Mouse (Mus musculus): Measurements from ENCODE around the gene Ppp1r14b.
A peak's percentile ranks its signal among the peaks of the same experiment; 100 is the strongest.

Ppp1r14b gene

DNA sequence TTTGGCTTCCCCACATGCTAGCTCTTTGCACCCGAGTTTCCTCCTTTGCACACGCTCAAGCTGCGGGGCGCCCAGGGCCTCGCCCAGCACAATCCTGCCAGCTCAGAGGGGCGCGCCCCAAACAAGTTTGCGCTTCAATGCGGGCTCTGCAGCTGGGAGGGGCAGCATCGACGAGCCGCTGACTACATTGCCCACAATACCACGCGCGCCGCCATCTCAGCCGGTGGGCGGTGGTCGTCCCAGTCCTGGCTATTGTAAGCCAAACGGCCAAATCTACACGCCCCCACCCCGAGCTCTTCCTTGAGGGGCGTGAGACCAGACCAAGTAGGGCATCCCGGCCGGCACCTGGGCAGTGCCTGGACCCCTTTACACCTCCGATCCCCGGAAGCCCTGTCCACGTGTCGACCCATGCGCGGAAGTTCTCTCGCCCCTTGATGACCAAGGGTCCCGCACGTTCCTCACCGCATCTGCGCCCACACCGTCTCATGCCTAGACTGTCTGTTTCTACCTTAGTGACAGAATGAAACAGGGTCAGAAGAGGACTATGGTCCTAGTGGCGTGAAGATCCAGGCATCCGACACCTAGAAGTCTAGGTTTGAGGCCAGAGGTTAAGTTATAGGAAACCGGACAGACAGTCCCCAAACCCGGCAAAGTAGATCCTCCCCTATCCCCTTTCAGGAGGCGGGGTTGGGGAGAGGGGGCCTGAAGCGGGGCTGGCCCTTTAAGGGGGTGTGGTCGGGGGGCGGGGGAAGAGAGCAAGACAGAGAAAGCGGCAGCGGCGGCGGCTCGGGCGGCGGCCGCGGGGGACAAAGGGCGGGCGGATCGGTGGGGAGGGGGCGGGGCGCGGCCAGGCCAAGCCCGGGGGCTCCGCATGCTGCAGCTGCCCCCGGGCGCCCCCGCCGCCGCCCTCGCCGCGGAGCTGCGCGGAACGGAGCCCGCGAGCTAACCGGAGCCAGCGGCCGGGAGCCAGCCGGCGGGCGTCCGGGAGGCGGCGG is at the start of gene Ppp1r14b:
Gene Ppp1r14b, plus strand, starts transcription at position 758 of the 995 bp plus-strand sequence.
- peak; percentile 74 for DNase-seq (ENCODE audit: extremely low read depth, low read depth)

DNA sequence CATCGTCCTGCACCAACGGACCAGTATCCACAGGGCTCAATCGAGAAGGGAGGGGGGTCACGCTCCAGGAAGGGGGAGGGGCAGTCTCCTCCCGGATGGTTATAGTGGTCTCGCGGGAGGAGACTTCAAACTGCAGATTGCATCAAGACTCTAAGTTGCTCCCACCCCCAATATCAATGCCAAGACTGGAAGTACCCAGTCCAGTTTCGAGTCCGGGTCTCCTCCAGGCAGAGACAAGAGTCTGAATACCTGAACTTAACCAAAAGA is 49.5 kb upstream of the Ppp1r14b start, which contains the start of gene Catsperz:
Gene Catsperz, minus strand, starts transcription at position 74 of the 267 bp plus-strand sequence.
- no peak for DNase-seq (ENCODE audit: extremely low read depth, low read depth)

DNA sequence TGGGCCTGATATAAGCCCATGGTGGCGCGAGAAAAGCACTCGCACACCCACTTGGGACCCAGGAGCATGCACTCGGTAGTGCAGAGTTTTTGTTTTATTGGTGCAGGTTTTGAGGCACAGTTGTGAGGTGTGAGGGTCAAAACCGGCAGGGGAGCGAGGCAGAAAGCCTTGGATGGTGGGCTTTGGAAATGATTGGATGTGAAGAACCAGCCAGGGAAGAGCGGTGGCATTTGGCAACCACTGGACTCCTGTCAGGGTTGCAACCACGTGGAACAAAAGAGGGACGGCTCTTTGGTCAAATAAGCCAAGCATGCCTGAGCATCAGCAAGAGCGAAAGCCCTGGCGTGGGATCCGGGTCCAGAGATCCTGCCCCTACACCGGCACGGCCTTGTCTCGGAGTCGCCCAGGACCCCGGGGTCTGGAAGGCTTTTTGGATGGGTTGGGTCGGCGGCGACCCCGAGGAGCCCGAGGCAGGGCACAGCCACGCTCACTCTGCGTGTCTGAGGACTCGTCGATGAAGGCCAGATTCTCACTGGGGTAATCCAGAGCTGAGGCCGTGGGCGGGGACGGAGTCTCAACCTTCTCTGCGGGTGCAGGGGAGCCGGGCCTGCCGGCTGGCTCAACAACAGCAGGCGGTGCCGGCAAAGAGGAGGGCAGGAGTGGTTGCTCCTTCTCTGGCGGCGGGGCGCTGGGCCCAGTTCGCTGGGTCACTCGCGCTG is 49.0 kb upstream of the Ppp1r14b start:
- DNase-seq (ENCODE audit: extremely low read depth, low read depth), result no peak

DNA sequence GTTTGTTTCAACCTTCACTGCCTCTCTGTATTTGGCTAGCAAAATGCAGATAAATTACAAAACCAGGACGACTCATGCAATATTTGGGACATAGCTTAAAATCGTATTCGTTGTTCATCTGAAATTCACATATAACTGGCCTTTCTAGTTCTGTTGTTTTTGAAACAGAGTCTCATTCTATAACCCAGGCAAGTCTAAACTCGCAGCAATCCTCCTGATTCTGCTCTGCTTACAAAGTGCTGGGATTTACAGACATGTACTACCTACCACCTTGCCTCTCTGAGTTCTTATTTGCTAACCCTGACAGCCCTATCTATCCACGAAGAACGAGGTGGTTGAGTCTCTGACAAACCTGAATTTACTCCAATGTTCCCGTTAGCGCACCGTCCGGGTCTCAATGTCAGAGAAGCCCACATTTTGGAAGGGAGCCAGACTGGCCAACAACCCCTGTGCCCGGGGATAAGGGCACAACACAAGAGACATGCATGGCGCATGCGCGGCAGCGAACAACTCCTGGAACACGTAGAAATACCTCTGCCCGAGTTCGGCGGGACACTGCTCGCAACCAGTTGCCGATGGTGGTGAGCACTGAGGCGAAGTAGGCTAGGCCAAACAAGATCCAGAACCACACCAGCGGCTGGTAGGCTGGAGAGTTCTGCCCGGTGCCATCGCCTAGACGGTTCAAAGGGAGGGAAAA is 48.1 kb upstream of the Ppp1r14b start:
- no peak for DNase-seq (ENCODE audit: extremely low read depth, low read depth)

DNA sequence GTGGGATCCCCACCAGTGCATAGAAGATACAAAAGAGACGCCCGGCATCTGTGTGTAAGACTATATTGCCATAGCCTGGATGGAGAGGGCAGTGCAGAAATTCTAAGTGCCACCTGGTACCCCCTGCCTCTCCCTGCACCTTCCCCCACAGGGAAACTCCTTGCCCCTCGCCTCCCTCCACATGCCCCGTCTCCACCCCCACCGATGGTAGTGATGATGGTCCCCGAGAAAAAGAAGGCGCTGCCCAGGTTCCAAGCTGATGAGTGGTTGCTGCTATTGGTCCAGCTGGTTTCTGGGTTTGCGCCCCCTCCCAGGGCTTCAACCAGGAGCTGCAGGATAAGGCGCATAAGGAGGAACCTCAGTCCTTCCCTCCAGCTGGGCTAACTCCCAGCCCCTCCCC is 46.7 kb upstream of the Ppp1r14b start:
- no peak for DNase-seq (ENCODE audit: extremely low read depth, low read depth)

DNA sequence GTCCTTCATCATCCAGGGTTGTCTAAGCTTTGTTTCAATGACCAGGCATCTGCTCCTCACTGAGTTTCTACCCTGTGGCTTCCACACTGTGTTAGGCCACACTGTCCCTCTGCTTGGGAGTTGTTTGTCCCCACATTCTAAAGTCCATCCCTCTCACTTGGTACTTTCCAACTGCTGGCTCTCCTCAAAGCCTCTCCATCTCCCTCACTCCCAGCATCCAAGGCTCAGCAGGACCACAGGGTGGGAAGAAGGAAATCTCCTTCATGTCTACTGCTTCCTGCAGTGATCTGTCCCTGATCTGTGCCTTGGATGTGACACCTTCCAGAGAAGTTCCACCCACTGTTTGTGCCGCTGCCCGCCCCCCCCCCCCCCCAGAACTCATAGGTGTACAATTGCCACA is 43.8 kb upstream of the Ppp1r14b start:
- DNase-seq (ENCODE audit: extremely low read depth, low read depth), result no peak

DNA sequence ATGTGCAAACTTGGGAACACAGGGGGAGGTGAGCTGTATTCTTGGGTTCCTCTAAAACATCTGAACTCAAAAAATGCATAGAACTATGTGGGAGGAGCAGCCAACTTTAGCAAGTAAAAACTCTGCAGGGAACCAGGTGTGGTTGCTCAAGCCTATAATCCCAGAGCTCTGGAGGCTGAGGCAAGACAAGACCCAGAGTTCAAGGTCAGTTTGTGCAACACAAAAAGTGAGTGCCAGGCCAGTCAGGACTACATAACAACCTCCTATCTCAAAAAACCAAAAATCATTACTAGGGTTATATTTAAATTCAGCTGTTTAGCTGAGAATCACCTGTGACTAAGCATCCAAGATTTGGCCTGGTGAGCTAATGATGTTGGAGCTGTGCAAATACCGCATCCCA is 42.8 kb upstream of the Ppp1r14b start:
- DNase-seq (ENCODE audit: extremely low read depth, low read depth), result no peak

DNA sequence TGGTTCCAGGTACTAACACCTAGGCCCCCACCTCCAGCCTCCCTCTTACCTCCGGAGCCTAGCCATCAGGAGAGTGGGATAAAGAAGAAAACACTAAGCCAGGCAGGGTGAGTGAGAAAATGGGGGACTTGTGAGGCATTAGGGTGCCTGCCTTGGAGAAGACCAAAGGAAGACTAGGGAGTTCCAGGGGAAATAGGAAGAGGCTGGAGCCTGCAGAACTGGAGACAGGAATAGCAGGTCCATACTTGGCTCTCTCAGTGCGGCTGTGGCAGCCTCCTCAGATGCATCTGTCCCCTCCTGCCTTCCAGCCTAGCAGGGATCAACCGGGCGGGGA is 41.7 kb upstream of the Ppp1r14b start:
- no peak for DNase-seq (ENCODE audit: extremely low read depth, low read depth)

DNA sequence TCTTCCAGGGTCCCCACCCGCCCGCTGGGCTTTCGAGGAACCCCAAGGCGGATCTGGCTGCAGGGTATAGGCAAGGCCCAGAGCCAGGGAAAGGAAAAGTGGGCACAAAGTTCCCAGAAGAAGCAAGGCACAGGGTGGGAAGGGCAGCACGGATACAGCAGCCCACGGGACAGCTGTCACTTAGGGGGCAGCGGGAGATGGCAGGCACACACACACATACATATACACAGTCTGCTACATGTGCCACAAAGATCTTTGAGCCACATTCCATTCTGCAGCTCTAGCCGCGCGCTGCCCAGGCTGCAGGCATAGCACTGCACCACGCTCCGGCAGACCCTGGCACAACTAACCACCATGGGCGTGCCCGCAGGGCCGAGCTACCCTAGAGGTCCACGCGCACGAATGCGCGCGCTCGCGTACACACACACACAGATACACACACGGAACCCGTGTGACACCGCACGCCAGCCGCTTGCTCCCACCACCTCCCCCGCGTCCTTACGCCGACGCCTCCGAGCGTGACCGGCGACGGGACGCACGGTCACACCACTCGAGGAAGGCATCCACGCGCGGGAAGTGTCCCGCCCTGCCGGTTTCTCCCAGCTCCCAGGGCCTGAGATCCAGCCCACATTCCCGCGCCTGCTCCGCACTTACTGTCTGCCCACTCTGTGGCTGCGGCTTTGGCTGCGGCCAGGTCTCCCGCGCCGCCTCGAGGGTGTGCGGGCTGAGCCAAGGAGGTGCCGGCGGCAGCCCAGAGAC is 41.2 kb upstream of the Ppp1r14b start:
- DNase-seq (ENCODE audit: extremely low read depth, low read depth), result no peak

DNA sequence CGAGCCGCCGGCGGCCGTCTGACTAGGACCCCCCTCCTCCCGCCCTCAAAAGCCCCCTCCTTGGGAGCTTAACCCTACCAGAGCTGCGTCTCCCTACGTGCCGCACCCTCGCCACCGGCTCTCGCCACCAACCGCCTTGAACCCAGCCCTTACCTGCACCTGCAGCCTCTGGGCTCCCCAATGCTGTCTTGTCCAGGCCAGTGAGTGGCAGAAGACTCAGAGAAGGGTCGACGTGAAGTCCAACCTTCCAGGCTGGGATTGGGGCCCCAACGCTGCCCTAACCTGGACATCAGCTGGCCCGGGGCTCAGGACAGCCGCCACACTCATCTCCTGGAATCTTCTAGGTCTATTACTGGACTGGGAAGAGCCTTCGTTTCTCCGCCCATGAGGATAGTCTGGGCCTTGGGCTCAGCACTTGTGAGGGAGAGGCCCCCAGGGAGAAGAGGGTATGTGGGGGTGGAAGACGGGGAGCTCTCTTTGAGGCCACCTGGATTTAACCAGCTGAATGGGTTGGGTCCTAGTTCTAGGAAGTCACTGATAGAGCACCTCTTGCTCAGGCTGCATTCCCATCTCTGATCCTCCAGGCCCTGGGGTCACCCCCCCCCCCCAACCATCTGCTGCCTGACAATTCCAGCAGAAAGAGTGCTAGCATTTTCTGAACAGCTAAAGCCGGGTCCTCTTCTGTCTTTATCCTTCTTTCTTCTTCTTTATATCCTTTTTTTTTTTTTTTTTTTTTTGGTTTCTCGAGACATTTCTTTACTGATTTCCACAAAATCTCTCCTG is 40.4 kb upstream of the Ppp1r14b start, which contains the start of gene Kcnk4:
Gene Kcnk4, minus strand, starts transcription at position 321 of the 783 bp plus-strand sequence.
- DNase-seq (ENCODE audit: extremely low read depth, low read depth), result no peak

DNA sequence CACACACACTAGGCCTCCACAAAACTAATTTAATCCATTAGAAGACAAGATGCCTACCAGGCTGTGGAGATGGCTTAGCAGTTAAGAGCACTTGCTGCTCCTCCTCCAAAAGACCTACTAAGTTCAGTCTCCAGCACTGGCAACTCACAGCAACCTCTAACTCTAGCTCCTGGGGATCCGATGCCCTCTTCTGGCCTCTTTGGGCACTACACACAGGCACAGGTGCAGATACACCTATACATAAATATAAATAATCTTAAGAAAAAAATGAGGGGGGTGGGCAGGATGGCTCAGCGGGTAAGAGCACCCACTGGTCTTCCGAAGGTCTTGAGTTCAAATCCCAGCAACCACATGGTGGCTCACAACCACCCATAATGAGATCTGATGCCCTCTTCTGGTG is 38.5 kb upstream of the Ppp1r14b start:
- no peak for DNase-seq (ENCODE audit: extremely low read depth, low read depth)

DNA sequence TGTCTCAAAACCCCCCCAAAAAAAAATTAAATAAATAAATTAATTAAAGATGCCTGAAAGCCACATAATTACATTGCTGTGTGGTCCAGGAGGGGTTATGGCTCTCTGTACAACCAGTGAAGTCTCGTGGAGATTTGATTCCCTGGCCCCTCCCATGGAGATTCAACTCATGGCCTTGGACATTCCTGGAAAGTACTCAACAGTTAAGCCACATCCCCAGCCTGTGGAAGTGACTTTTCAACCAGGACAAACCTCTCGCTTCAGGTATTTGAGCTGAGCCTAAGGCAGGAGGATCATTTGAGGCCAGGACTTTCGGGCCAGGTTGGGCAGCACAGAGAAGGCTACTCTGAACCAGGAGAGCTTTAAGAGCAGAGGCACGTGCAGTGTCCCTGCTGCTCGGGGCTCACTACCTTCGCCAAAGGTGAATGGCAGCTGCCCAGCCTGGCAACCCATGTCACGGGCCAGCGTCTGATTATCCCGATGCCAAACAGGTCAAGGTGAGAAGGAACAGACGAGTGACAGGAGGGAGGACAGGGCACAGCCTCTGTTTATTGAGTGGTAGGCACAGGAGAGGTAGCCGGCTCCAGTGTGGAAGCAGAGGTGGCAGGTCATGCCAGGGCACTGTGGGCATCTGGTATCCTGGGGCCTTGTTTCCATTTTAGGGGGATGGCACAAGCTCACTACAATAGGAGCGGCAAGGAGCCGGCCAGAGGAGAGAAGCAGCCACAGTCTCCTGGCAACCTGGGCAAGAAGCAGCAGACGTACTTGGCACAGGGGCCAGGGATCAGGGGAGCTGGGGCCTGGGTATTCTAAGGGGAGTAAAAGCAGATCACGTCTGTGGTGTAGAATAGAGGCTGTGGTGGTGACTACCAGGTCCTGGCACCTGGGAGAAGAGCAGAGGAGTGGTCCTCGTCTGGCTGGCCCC is 37.0 kb upstream of the Ppp1r14b start:
- no peak for DNase-seq (ENCODE audit: extremely low read depth, low read depth)

DNA sequence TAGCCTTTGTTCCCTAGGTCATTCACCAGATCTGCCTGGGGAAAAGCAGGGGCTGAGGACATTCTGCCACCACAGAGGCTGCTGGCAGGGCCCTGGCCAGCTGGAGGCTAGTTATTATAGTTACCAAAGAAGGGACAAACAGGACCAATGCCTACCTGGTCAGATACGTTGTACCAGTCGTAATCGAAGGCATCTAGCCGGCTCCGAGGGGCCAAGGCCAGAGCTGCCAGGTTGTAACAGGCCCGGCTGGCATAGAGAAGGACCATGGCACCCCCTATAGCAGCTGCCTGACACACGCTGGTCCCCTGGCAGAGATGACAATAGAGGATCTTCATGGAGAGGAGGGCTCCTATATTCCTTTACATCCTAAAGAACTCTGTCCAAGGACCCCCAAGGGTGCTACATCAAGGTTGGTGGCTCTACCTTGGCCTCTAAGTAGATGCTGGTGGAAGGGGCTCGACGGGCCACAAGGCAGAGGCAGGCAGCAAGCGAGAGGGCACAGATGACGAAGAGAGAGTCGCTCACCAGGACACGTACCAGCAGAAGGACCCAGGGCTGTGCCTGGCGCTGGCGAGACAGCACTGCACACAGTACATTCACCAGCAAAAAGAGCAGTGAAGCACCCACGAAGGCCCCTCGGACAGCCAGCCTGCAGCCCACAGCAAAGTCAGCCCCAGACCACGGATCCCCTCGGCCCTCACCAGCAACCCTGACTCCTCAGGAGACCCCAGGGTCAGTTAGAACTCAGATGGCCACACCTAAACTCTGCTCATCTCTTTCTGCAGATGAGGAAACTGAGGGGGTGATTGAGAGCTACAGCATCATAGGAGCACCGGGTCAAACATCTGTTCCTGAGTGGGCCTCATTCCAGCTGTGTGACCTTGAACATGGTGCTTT is 35.4 kb upstream of the Ppp1r14b start:
- DNase-seq (ENCODE audit: extremely low read depth, low read depth), result no peak

DNA sequence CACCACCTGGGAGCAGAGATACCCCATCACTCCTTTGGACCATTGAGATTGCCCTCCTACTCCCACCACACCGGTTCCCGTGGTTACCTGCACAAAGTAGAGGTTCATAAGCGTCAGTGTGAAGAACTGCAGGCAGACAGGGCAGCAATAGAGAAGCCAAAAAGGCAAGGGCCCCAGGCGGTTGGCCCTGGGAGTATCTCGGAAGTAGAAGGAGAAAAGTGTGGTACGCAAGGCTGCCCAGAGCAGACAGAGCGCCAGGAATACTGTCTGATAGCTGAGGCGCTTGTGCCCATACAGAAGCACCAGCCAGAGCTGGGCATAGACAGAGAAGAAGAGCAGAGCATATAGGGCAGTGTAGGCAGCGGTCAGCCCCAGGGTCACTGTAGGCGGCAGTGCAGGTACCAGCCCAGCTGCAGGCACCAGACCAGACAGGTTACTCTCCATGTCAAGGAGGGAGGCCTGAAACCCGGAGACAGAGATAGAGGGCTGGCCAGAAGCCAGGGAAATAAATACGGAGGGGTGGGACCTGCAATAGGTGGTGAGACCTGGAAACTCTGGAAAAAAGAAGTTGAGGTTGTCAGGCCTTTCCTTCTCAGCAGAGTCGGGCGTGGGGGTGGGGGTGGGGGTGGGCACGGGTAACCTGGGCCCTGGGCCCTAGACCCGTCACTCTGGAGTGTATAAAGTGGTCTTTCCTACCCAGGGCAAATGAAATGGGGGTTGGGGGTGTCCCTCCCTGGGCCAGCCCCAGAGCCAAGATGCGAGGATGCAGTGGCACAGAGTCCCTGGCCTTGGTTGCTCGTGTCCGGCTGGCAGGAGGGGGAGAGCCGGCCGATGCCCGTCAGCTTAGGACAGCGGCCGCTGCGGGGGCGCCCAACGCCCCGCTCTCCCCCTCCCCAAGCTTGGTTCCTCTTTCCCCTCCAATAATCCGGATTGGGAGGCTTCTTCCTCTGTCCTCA is 34.1 kb upstream of the Ppp1r14b start:
- DNase-seq (ENCODE audit: extremely low read depth, low read depth), result no peak

DNA sequence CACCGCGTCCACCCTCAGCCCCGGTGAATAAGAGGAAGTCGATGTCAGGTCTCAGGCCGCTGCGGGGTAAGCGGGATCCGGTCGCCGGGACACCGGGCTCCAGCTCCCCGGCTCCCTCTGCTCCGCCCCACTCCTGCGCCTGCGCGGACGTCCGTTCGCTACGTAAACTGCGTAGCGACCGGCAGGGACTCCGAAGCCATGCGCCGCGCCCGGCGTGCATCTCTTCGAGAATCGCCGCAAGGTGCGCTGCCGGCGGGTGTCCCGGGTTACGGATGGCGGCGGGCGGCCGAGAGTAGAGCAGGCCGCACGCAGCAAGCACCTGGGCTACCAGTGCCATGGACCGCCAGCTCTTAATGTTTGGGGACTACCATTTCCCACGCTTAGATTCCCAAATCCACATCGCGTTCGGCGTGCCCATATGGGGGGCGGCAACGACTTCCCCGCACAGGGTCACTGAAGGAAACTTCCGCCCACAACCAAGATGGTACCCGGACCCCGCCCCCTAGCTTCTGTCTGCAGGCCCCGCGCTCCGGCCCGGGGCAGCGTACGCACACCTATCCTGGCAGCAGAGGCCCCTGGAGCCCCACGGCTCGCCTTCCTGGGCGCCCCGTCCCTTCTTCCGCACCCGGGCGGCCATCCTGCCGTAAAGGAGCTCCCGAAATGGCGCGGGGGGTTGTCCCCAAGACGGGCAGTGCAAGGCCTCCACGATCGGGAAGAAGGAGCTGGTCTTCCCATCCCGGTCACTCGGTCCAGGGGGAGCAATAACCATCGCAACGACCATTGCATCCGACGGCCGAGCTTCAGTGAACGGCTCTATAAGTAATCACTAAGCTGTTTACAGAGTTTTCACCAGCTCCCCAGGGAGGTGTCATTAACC is 33.2 kb upstream of the Ppp1r14b start, which contains the start of gene Bad:
Gene Bad, plus strand, starts transcription at position 490 of the 877 bp plus-strand sequence.
- no peak for DNase-seq (ENCODE audit: extremely low read depth, low read depth)

DNA sequence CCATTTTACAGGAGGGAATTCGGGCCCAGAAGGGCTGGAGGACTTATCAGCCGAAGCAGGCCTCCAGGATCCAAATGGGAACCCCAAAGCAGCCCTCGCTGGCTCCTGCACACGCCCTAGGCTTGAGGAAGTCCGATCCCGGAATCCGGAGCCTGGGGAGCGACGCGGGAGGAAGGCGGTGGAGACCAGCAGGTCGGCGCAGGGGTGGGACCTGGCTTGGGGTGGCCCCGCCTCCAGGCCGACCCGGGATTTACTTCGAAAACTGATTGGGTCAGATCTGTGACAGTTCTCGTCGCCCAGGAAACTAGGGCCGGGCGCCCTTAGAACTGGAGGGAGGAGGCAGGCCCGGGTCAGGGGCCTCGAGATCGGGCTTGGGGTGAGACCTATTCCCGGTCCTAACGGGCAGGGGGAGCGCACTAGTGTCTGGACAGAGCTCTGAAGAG is 32.5 kb upstream of the Ppp1r14b start, which contains the start of gene Gpr137:
Gene Gpr137, minus strand, starts transcription at position 232 of the 443 bp plus-strand sequence.
- peak; percentile 84 for DNase-seq (ENCODE audit: extremely low read depth, low read depth)
